17 mouse cellular contexts compared by ENCODE assay signal in the genomic region with DNA sequence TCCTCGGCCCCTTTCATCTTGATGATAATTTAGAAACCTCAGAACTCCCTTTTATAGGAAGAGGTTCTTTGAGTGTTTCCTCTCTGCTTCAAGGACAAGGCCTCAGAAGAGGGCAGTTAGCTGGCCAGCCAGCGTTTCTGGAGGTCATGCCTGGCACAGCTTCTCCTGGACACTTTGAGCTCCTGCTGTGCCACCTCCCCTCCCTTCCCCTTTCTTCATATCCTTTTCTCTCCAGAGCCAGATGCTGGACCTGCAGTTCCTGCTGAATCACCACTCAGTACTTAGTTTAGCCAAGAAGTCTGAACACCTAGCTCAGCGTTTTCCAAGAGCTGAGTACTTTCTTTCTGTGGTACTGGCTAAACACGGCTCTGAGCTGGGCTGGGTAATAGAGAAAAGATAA. TPM values are rescaled to one million over a fixed set of nuclear protein-coding genes. Genes with fewer than 3 reads are reported as not detected.
A peak's percentile ranks its signal among the peaks of the same experiment; 100 is the strongest.
DNase-seq lines count a peak whose midpoint lies in the region; ATAC-seq and TF ChIP-seq lines count a peak whose summit lies in the region.
"Had no signal": no experiment of that assay in that cellular context is flagged by ENCODE, and none has a peak within 500 bp of the region (broad histone marks: within the 10 kb centered on the region; RNA-seq: fewer than 3 reads in every experiment).

No protein-coding gene starts in this region.

- no peaks in the 10 kb centered on the region for H3K79me2 ChIP-seq in heart, adult 2 months (replicated peaks; ENCODE audit: control insufficient read depth, insufficient read depth, low read length)

- peak overlapping the region; percentile 56; the same call in 1 of the 2 replicates for H3K27ac ChIP-seq in heart, adult 2 months
- H3K27ac ChIP-seq in midbrain, embryonic 11.5 days (ENCODE audit: low read depth, low read length): no peak overlapping the region
- H3K27ac ChIP-seq: embryonic facial prominence, embryonic 10.5 days; hindbrain, embryonic 10.5 days; stomach, postnatal 0 days had no signal

- no peak for TF ChIP-seq EP300 in heart, adult 2 months (IDR thresholded peaks at IDR 0.05; ENCODE audit: insufficient read depth, low read depth, low read length)

- TF ChIP-seq CTCF in heart, adult 2 months (IDR thresholded peaks at IDR 0.05): no peak

- H3K9me3 ChIP-seq in midbrain, embryonic 11.5 days (ENCODE audit: control insufficient read depth, low read length): no peaks in the 10 kb centered on the region
- H3K9me3 ChIP-seq: embryonic facial prominence, embryonic 10.5 days; hindbrain, embryonic 10.5 days; megakaryocyte, embryonic 14.5 days had no signal

- TF ChIP-seq POLR2A in heart, adult 2 months (IDR thresholded peaks at IDR 0.05; ENCODE audit: insufficient read depth, low read depth, low read length): no peak

- intact Hi-C loops in heart, adult 2 months (cut with DNase I): no loop called here
- intact Hi-C loops in heart, postnatal 36 days (cut with DNase I): no loop called here

- no peaks in the 10 kb centered on the region for H3K27me3 ChIP-seq in heart, adult 2 months (ENCODE audit: control insufficient read depth, insufficient read depth, low read length)
- H3K27me3 ChIP-seq in midbrain, embryonic 11.5 days (ENCODE audit: control insufficient read depth, insufficient read depth, low read length): no peaks in the 10 kb centered on the region
- H3K27me3 ChIP-seq: CH12.LX; megakaryocyte, embryonic 14.5 days had no signal

- H3K4me3 ChIP-seq in heart, adult 2 months: no peak overlapping the region
- H3K4me3 ChIP-seq in midbrain, embryonic 11.5 days (ENCODE audit: low read depth, low read length): no peak overlapping the region
- H3K4me3 ChIP-seq: embryonic facial prominence, embryonic 10.5 days; hindbrain, embryonic 10.5 days; left cerebral cortex, adult 2 months; megakaryocyte, embryonic 14.5 days had no signal

- H3K4me1 ChIP-seq in heart, adult 2 months (ENCODE audit: control insufficient read depth, insufficient read depth, low read length): peaks cover 2% of the 10 kb centered on the region; the same call in 1 of the 2 replicates
- H3K4me1 ChIP-seq in midbrain, embryonic 11.5 days (ENCODE audit: control insufficient read depth, insufficient read depth, low read length): no peaks in the 10 kb centered on the region

- WGBS in heart, adult 2 months: 53% methylated on average over 4 of the region's 4 CpGs
- WGBS in midbrain, embryonic 11.5 days: 80% methylated on average over 4 of the region's 4 CpGs

- peak in 1 of 2 experiments; percentile 45 for DNase-seq in heart, adult 2 months
- no peak for DNase-seq in heart, postnatal 36 days
- DNase-seq in ovary, postnatal 36 days (ENCODE audit: low spot score): peak; percentile 32
- no peak for DNase-seq in ovary, postnatal 10 days (ENCODE audit: low spot score)
- peak; percentile 42 to 68 for DNase-seq in gastrocnemius, adult 8-10 months (ENCODE audit: low spot score in 2 of 2)
- DNase-seq in skeletal muscle tissue, adult 2 months (ENCODE audit: low read depth, low spot score): peak; percentile 90
- DNase-seq in midbrain, embryonic 11.5 days (ENCODE audit: low spot score, missing footprints): no peak
- no peak for DNase-seq in liver
- DNase-seq: cerebellum, adult 9-10 months; lung, adult 2 months had no signal

- H3K4me2 ChIP-seq in midbrain, embryonic 11.5 days: no peak overlapping the region

- ATAC-seq in midbrain, embryonic 11.5 days (ENCODE audit: low FRiP score): no peak

- no peak overlapping the region for H3K9ac ChIP-seq in heart, adult 2 months (ENCODE audit: low read depth, low read length)
- no peak overlapping the region for H3K9ac ChIP-seq in midbrain, embryonic 11.5 days (ENCODE audit: low read length)

- no peaks in the 10 kb centered on the region for H3K36me3 ChIP-seq in heart, adult 2 months (ENCODE audit: control insufficient read depth, insufficient read depth, low read length)
- H3K36me3 ChIP-seq in midbrain, embryonic 11.5 days (ENCODE audit: control insufficient read depth, insufficient read depth, low read length): no peaks in the 10 kb centered on the region
- H3K36me3 ChIP-seq: embryonic facial prominence, embryonic 10.5 days; hindbrain, embryonic 10.5 days had no signal

RNA-seq across cellular contexts. Expression of a gene that starts 32.5 kb away (rescaled TPM):
- total RNA-seq in heart, adult 2 months (2021): 1 to 10 TPM; 2.6 to 3.3 TPM
- polyA plus RNA-seq in heart, adult 2 months (2012; rRNA removed): 2.7 and 3.7 TPM in 2 replicates
- total RNA-seq in heart, postnatal 36 days (2021): 1 to 10 TPM; 2.6 to 3.1 TPM
- 10 to 100 TPM; 11.3 to 17.4 (median 12.2) TPM for total RNA-seq in gastrocnemius, adult 8-10 months (2022)
- polyA plus RNA-seq in midbrain, embryonic 11.5 days (2014; fragmentation: Nextera tagmentation; extraction: Ambion mirVana): 2.8 and 3.0 TPM in 2 replicates

RNA-seq across cellular contexts. Expression of a gene that starts 37.3 kb away (rescaled TPM):
- not detected for total RNA-seq in heart, adult 2 months (2021)
- 0.08 and 0.15 TPM in 2 replicates for polyA plus RNA-seq in heart, adult 2 months (2012; rRNA removed)
- not detected for total RNA-seq in heart, postnatal 36 days (2021)
- not detected for total RNA-seq in gastrocnemius, adult 8-10 months (2022)
- polyA plus RNA-seq in midbrain, embryonic 11.5 days (2014; fragmentation: Nextera tagmentation; extraction: Ambion mirVana): 0.12 TPM in 1 of 2 replicates, not detected in the other
- total RNA-seq: left cerebral cortex, adult 2 months had no signal
- polyA plus RNA-seq: embryonic facial prominence, embryonic 10.5 days; hindbrain, embryonic 10.5 days had no signal

RNA-seq across cellular contexts. Expression of a gene that starts 50.6 kb away (rescaled TPM):
- total RNA-seq in heart, adult 2 months (2021): not detected
- 0.04 and 0.09 TPM in 2 replicates for polyA plus RNA-seq in heart, adult 2 months (2012; rRNA removed)
- not detected for total RNA-seq in heart, postnatal 36 days (2021)
- not detected for total RNA-seq in gastrocnemius, adult 8-10 months (2022)
- 0.11 and 0.22 TPM in 2 replicates for polyA plus RNA-seq in midbrain, embryonic 11.5 days (2014; fragmentation: Nextera tagmentation; extraction: Ambion mirVana)
- total RNA-seq: CH12.LX; left cerebral cortex, adult 2 months had no signal
- polyA plus RNA-seq: small intestine, adult 2 months had no signal

Comparison
In these comparisons a context has a peak if more than half of its experiments do, and no peak if none do; other contexts are left out.
1. DNase-seq: peak in ovary, postnatal 36 days (single experiment), gastrocnemius, adult 8-10 months (2 of 2) and skeletal muscle tissue, adult 2 months (single experiment); none in heart, postnatal 36 days (0 of 2), ovary, postnatal 10 days (single experiment), midbrain, embryonic 11.5 days (single experiment) and liver (single experiment).